Mouse (Mus musculus) brain, embryonic 14.5 days (tissue): ENCODE data around the gene Tyms.

Experiments used
- CTCF ChIP-seq: fragments of 200-500 bp; IDR thresholded peaks from 2 replicates; pipeline ENCODE4 v1.5.1; 2012; ENCODE audit warnings: inconsistent platforms, mild to moderate bottlenecking, moderate library complexity, borderline replicate concordance; ENCODE audit not compliant: insufficient read depth, insufficient read length; ENCODE audit errors: extremely low read depth
- POLR2A ChIP-seq: fragments of 200-500 bp; IDR thresholded peaks from 2 replicates; pipeline ENCODE4 v1.6.1; 2012; ENCODE audit warnings: mild to moderate bottlenecking, inconsistent platforms, borderline replicate concordance; ENCODE audit not compliant: poor library complexity, insufficient read depth, insufficient read length, severe bottlenecking; ENCODE audit errors: extremely low read depth

- TF ChIP-seq CTCF (peak; percentile 86), POLR2A (no peak)
These were observed 30.9 kb upstream of the Tyms start for GRCm38 (mm10) chr5:30104339-30104738.
